Mouse (Mus musculus) ES-E14 (cell line): ENCODE results near the gene Myh7b. TPM values are rescaled to one million over a fixed set of nuclear protein-coding genes. Genes with fewer than 3 reads are reported as not detected.
A peak's percentile ranks its signal among the peaks of the same experiment; 100 is the strongest.

Experiments used
- DNase-seq: peaks from one replicate; pipeline ENCODE4 v3.0.0-alpha.2; 2013; ENCODE audit warnings: low read depth, low spot score
- H3K27ac ChIP-seq: 2 replicates; pipeline ENCODE4 v1.5.1; 2012; ENCODE audit warnings: low read depth, mild to moderate bottlenecking, low read length, moderate library complexity, mixed read lengths; ENCODE audit not compliant: poor library complexity, insufficient read depth, severe bottlenecking
- H3K36me3 ChIP-seq: 2 replicates; pipeline ENCODE4 v1.6.1; 2012; ENCODE audit warnings: mild to moderate bottlenecking, low read length, moderate library complexity, mixed read lengths; ENCODE audit not compliant: control insufficient read depth, poor library complexity, insufficient read depth, severe bottlenecking
- H3K4me1 ChIP-seq, 2 experiments: fragments of 150-350 bp in 1 of 2; sonication (generic) in 1 of 2; 2 replicates each; pipeline ENCODE4 v1.6.1; 2012; ENCODE audit warnings: low read length in 2 of 2, mild to moderate bottlenecking in 1 of 2, mixed read lengths in 1 of 2; ENCODE audit not compliant: control insufficient read depth in 2 of 2, insufficient read depth in 2 of 2, poor library complexity in 1 of 2
- H3K4me3 ChIP-seq, 2 experiments: fragments of 150-350 bp in 1 of 2; sonication (generic) in 1 of 2; 2 replicates each; pipeline ENCODE4 v1.5.1; 2012; ENCODE audit warnings: low read length in 2 of 2, low read depth in 1 of 2, mild to moderate bottlenecking in 1 of 2, mixed read lengths in 1 of 2; ENCODE audit not compliant: insufficient read depth in 1 of 2, poor library complexity in 1 of 2, severe bottlenecking in 1 of 2
- H3K9ac ChIP-seq: 2 replicates; pipeline ENCODE4 v1.6.1; 2012; ENCODE audit warnings: low read depth, mild to moderate bottlenecking, low read length, mixed read lengths; ENCODE audit not compliant: poor library complexity, insufficient read depth, severe bottlenecking
- H3K9me3 ChIP-seq: fragments of 150-350 bp; sonication (generic); 2 replicates; pipeline ENCODE4 v1.6.1; 2012; ENCODE audit warnings: low read depth, mild to moderate bottlenecking, low read length; ENCODE audit not compliant: control insufficient read depth, insufficient read depth
- CHD2 ChIP-seq: IDR thresholded peaks from 2 replicates; pipeline ENCODE4 v1.6.1; 2014; ENCODE audit warnings: mild to moderate bottlenecking, low read depth, low read length, inconsistent platforms
- HCFC1 ChIP-seq: IDR thresholded peaks from 2 replicates; pipeline ENCODE4 v1.6.1; 2012; ENCODE audit warnings: low read length, inconsistent platforms, borderline replicate concordance; ENCODE audit not compliant: insufficient read depth
- MAFK ChIP-seq: IDR thresholded peaks from 2 replicates; pipeline ENCODE4 v1.6.1; 2014; ENCODE audit warnings: mild to moderate bottlenecking, low read depth, low read length, inconsistent platforms; ENCODE audit not compliant: insufficient read depth
- ZC3H11A ChIP-seq: IDR thresholded peaks from 2 replicates; pipeline ENCODE4 v1.6.1; 2012; ENCODE audit warnings: low read depth, mild to moderate bottlenecking, inconsistent platforms, low read length, borderline replicate concordance
- ZNF384 ChIP-seq: IDR thresholded peaks from 2 replicates; pipeline ENCODE4 v1.6.1; 2012; ENCODE audit warnings: low read depth, low read length, inconsistent platforms
- in situ Hi-C, 2 experiments: fragments of 600-800 bp; cut with MboI; formaldehyde crosslinking; loops; one replicate each; pipeline ENCODE4 v1.15.1; 2025; ENCODE audit warnings: low sequenced_read_pairs in 2 of 2, inconsistent platforms in 1 of 2; ENCODE audit not compliant: unreplicated experiment in 2 of 2
- total RNA-seq: library from RNA; depleted of rRNA; stranded (reverse); fragments of 300-350 nt; gene quantifications from 2 replicates; pipeline ENCODE4 v1.2.3, GENCODE M21; 2012

Gene Myh7b
- total RNA-seq, 1 experiment: 5.4 TPM

DNA sequence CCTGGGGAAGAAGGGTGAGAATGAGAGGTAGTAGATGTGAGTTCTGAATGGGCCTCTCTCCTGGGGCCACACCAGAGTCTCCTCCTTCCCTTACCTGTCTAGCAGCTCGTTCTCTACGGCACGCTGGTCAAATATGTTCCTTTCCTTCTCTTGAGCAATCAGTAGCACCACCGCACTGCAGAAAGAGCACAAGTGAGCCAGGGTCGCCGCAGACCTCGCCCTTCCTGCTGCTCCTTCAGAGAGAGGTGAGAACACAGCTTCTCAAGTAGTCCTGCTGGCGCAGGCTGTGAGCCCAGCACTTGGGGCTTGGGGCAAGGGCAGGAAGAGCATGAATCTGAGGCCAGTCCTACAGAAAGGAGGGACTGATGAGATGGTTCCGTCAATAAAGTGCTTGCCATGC is 38.0 kb upstream of the Myh7b start:
- no peak overlapping the region for H3K9ac ChIP-seq
- H3K27ac ChIP-seq: no peak overlapping the region

DNA sequence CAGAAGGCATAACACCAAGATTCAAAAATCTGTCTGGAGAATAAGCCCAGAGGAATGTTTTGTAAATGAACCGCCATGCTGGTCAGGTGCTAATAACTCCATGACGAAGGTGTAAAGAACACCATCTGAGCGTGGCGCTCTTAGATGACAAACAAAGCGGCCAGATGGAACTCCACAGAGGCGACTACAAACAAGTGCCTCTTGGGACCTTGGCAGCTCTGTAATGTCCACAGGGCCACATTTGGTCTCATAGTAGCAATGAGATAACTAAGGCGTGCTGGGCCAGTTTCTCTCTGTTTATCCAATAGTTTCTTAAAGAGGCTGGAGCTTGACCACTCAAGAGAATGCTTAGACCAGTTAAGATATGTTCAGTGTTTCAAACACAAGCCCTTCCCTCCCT is 37.0 kb upstream of the Myh7b start:
- Histone ChIP-seq H3K4me3 (no peak overlapping the region), H3K9me3 (no peaks in the 10 kb centered on the region), H3K4me1 (no peaks in the 10 kb centered on the region; a peak in 1 of 4 replicates), H3K36me3 (peaks cover 7% of the 10 kb centered on the region), H3K27ac (no peak overlapping the region), H3K9ac (no peak overlapping the region)
- no peak for DNase-seq
- in situ Hi-C loops: no loop called here
- TF ChIP-seq HCFC1: no peak
- no peak for TF ChIP-seq ZNF384
- no peak for TF ChIP-seq MAFK
- TF ChIP-seq CHD2: no peak
- no peak for TF ChIP-seq ZC3H11A

More for the DNA sequence above, 38.0 kb upstream of the Myh7b start:
- Histone ChIP-seq H3K9me3 (no peaks in the 10 kb centered on the region), H3K4me1 (peaks cover 2 to 4% of the 10 kb centered on the region in 2 experiments; a peak in 3 of 4 replicates), H3K36me3 (peaks cover 4% of the 10 kb centered on the region), H3K4me3 (no peak overlapping the region)
- no peak for DNase-seq
- in situ Hi-C loops: no loop called here
- no peak for TF ChIP-seq ZC3H11A
- TF ChIP-seq CHD2: no peak
- TF ChIP-seq ZNF384: no peak
- no peak for TF ChIP-seq HCFC1
- no peak for TF ChIP-seq MAFK

DNA sequence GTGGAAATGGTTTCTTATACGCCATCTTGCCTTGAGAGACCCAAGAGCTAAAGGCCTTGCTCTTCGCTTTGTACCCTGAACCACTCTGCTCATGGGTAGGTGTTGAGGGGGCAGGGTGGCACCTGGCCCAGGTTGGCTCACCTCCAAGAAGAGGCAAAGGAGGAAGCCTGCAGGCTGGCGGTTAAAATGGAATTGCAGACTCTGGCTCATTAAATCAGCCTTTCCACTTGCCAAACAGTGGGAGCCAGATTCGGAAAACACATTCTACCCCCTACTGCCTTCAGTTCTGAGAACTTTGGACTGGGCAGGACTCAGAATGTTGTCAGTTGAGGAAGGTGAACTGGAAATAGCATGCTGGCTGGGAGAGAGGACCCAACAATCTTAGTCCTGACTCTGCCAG is 36.3 kb upstream of the Myh7b start:
- Histone ChIP-seq H3K9ac (no peak overlapping the region), H3K36me3 (peaks cover 7% of the 10 kb centered on the region), H3K27ac (no peak overlapping the region), H3K4me1 (no peaks in the 10 kb centered on the region), H3K9me3 (no peaks in the 10 kb centered on the region), H3K4me3 (no peak overlapping the region)
- TF ChIP-seq HCFC1 (no peak), ZNF384 (no peak), MAFK (no peak), ZC3H11A (no peak), CHD2 (no peak)
- DNase-seq: no peak
- in situ Hi-C loops: no loop called here

DNA sequence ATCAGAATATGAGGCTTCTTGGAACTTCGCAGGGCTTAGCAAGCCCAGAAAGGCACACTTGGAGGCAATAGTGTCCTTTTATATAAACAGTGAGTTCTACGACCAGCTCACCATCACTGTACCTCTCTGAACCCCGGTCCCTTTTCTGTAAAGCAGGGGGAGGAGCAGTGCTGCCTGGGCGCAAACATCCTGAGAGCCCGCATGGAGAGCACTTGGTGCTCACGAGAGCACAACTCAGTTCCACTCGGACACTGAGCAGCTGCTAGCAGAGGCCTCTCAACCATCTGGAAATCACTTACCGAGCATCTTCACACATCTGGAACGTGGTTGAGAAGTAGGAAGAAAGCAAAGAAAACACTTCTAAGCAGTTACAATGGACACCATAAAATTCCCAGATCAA is 34.4 kb upstream of the Myh7b start:
- no peak for DNase-seq
- Histone ChIP-seq H3K9ac (no peak overlapping the region), H3K4me1 (no peaks in the 10 kb centered on the region), H3K9me3 (no peaks in the 10 kb centered on the region), H3K36me3 (peaks cover 7% of the 10 kb centered on the region), H3K4me3 (no peak overlapping the region), H3K27ac (no peak overlapping the region)
- in situ Hi-C loops: no loop called here
- TF ChIP-seq CHD2 (no peak), HCFC1 (no peak), ZC3H11A (no peak), MAFK (no peak), ZNF384 (no peak)

DNA sequence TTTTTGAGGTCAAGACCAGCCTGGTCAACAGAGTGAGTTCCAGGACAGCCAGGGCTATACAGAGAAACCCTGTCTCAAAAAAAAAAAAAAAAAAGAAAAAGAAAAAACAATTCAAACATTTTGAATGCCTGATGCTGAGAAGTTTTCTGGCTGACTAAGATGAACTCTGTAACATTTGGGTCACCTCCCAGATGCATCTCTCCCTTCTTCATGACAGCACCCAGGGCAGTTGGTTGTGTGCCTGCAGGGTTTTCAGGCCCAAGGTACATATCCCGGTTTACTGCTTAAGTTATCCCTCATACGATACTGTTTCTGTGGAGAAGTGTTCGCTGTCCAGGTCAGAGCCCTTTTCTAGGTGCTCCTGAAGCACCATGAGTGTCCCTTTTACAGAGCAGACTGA is 30.7 kb upstream of the Myh7b start:
- no peak for TF ChIP-seq MAFK
- TF ChIP-seq ZNF384: 0 out of 2 replicates have a peak, but pooled peaks have one; percentile 45
- TF ChIP-seq ZC3H11A: no peak
- H3K9me3 ChIP-seq: no peaks in the 10 kb centered on the region
- H3K36me3 ChIP-seq: peaks cover 5% of the 10 kb centered on the region; the same call in 1 of the 2 replicates
- in situ Hi-C loops: no loop called here
- DNase-seq: no peak
- no peak overlapping the region for H3K9ac ChIP-seq
- H3K4me3 ChIP-seq: no peak overlapping the region
- H3K27ac ChIP-seq: no peak overlapping the region
- H3K4me1 ChIP-seq: peaks cover 4% of the 10 kb centered on the region in 2 experiments; a peak in 3 of 4 replicates
